Mouse (Mus musculus) frontal cortex, adult (tissue): ENCODE data around the gene Cenpp.
A peak's percentile ranks its signal among the peaks of the same experiment; 100 is the strongest.

Experiments
- ATAC-seq: cut with Nextera tagmentation; 2 replicates; pipeline ENCODE4 v1.9.2; 2017; ENCODE audit warnings: mild to moderate bottlenecking, moderate library complexity, mixed read lengths; ENCODE audit not compliant: low TSS enrichment

Gene Cenpp

GRCm38 (mm10) chr13:49652481-49653179 lies at the start of gene Cenpp, which contains the start of gene Nol8:
Gene Cenpp, minus strand, starts transcription at chr13:49652785.
Gene Nol8, plus strand, starts transcription at chr13:49653078.
- ATAC-seq, result peak; percentile 99

GRCm38 (mm10) chr13:49691056-49691455 lies 38.5 kb upstream of the Cenpp start:
- ATAC-seq, result no peak

GRCm38 (mm10) chr13:49684266-49684665 lies 31.7 kb upstream of the Cenpp start:
- no peak for ATAC-seq

DNA sequence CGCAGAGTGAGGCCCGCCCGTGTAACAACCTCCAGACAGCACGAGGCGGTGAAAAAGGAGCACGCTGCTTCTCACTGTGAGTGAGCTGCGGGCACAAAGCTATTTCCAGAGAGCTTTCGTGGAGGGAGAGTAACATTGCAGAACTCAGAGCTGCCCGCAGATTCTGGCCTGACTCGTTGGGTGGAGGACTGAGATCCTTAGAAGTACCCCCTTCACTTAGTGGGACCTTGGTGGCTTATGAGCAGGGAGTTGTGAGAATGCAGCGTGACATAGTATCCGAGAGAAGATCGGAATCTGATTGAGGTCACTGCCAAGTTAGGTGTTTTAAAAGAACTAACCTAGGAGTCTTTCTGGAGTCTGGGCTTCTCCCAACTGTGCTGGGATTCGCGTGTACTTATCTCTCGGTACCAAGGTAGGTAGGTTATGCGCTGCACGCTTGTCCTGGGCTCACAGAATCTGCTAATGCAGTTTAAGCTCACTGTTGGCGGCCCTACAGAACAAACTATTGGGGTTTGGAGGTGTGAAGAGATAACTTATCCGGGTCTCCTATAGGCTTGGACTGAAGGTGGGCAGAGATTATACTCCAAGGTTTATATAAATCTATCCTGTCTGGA lies 29.8 kb upstream of the Cenpp start:
- peak; percentile 60; the same call in 1 of the 2 replicates for ATAC-seq

DNA sequence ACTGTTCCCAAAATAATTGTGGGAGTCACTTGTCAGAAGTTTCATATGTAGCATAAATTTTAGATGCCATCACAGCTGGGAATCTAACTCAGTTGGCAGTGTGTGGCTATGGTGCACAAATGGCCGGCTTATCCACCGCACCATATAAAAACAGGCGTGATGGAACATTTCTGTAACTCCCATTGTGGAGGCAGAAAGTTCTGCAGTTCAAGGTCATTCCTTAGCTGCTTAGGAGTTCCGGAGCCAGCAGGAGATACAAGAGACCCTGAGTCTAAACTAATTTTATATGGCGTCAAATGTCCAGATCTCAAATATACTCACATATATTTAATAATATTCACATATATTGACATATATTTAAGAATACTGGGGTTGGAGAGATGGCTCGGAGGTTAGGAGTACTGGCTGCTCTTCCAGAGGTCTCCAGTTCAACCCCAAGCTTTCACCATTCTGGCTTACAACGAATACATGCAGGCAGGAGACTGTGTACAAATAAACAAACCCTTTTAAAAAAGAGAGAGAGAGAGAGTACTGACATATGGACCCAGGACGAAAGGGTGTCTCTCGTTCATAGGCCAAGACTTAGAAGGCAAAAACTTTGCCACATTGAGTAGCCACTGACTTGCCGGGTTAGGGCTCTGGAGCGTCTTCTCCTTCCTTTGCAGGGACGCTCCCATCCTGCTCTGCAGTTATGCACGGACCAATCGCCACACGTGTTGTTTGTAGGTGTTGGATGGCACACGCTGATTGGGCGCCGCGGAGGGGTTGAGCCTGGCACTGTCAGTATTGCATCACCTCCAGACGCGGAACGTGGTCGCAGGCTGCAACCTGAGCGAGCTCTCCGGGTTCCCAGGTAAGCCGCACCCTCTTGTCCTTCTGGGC lies 29.0 kb upstream of the Cenpp start, which contains the start of gene Iars:
Gene Iars (plus strand): TSS at position 750 of the 882 bp plus-strand sequence.
- peak; percentile 100 for ATAC-seq

GRCm38 (mm10) chr13:49677793-49678192 lies 25.2 kb upstream of the Cenpp start:
- no peak for ATAC-seq

DNA sequence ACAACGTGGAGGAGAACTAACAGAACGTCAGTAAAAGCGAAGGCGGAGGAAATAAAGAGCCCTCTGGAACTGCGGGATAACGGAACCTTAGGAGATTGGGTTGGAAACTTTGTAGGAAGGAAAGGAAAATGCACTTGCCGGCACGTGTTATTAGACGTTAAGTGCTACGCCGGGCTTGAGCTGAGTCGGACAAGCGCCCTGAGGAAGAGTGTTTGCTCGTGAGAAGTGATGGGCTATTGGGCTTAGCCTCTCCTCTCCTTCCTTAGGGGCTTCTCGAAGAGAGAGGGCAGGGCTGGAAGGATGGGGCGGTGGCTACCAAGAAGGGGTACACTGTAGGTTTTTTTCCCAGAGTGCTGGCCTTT lies 576 bp upstream of the Cenpp start:
- ATAC-seq, result peak; percentile 81

GRCm38 (mm10) chr13:49651781-49652351 lies 719 bp downstream of the Cenpp start:
- no peak for ATAC-seq

- no peak for ATAC-seq
Observed at GRCm38 (mm10) chr13:49651136-49651535, 1.4 kb downstream of the Cenpp start.

DNA sequence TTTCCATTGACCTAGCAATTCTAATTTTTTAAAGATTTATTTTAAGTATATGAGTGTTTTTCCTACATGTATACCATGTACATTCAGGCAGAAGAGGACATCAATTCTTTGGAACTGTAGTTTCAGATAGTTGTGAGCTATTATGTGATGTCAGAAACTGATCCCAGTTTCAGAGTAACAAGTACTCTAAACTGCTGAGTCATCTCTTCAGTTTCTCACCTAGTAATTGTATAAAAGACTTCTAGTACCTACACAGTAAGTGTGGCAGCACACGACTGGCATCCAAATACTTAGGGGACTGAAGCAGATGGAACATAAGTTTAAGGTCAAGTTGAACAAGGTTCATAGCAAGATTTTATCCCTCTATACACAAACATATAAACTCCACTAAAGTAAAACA lies 6.6 kb downstream of the Cenpp start:
- no peak for ATAC-seq

DNA sequence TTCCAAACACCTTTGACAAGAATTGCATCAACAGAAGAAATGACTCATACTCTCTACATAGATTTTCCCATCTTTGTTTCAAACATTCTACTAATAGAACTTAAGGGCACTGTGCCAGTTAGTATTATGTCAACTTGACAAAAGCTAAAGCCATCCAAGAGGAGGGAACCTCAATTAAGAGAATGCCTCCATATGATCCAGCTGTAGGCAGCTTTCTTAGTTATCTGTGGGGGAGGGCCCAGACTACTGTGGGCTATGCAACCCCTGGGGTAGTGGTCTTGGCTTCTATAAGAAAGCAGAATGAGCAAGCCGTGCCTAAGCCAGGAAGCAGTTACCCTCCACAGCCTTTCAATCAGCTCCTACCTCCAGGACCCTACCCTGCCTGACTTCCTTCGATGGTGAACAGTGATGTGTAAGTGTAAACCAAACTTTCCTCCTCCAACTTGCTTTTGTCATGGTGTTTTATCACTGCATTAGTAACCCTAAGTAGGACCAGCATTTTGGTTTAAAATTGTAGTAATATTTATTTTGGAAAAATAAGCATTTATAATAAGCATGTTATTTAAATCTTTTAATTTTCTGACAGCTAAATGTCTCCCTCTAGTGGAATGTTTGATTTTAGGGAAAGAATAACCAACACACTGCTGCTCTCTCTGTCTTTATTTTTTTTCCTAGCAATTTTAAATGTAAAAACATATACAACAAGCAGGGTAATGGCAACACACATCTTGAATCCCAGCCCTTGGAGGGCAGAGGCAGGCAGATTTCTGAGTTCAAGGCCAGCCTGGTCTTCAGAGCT lies 7.7 kb downstream of the Cenpp start:
- ATAC-seq, result peak; percentile 89

GRCm38 (mm10) chr13:49643669-49644362 lies 8.8 kb downstream of the Cenpp start:
- no peak for ATAC-seq

DNA sequence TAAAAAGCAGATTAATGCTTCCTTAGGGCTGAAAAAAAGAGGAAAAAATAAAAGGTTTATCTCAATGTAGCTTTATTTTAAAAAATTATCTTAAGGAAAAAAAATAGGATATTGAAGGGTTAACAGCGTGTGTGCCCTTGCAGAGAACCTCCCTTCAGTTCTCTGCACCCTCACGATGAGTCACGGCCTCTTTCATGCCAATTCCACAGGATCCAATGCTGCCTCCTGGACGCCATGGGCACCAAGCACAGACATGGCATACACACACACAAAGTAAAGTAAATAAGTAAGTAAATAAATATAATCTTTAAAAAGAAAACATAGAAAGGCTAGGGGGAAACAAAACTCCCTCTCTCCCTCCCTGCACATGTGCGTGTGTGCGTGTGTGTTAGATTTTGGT lies 9.9 kb downstream of the Cenpp start:
- no peak for ATAC-seq

- ATAC-seq, result no peak
Observed at GRCm38 (mm10) chr13:49639965-49640364, 12.6 kb downstream of the Cenpp start.

- no peak for ATAC-seq
Observed at GRCm38 (mm10) chr13:49629076-49629475, 23.5 kb downstream of the Cenpp start.

- no peak for ATAC-seq
Observed at GRCm38 (mm10) chr13:49628167-49628566, 24.4 kb downstream of the Cenpp start.

GRCm38 (mm10) chr13:49623216-49623615 lies 29.4 kb downstream of the Cenpp start:
- ATAC-seq, result no peak

DNA sequence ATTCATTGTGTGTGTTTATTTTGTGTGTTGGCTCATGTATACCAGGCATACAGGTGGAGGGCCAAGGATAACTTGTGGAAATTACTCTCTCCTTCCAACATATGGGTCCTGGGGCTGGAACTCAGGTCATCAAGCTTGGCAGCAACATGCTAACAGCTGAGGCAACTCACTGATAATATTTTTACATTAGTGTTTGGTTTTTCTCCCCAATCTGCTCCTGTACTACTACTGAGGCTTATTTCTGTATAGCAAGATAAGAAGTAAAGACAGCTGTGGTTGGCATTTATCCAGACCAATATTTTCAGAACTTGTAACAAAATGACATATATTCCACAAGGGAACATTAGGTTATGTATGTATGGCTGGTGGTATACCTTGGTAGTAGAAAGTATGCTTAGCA lies 34.2 kb downstream of the Cenpp start:
- no peak for ATAC-seq

DNA sequence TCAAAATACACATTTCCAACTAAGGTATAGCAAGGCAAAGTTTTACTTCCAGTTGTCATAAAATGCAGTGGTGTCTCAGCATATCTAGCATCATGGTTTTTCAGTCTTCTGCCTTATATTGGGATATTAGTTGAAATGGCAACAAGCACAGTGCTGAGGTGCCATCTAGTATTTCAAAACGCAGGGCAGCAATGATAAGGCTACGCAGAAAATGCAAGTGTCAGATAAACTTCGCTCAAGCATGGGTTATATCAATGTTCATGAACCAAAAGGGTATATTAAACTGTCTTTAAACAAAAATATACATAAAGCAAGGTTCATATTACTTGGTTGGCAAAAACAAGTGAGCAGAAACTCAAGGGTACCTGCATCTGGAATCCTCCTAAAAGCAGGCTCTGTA lies 35.6 kb downstream of the Cenpp start:
- no peak for ATAC-seq

- ATAC-seq, result no peak
Observed at GRCm38 (mm10) chr13:49608589-49609322, 43.8 kb downstream of the Cenpp start.
